Mouse (Mus musculus) gastrocnemius, adult 8-10 months (tissue): ENCODE results near the gene Knstrn. TPM values are rescaled to one million over a fixed set of nuclear protein-coding genes. Genes with fewer than 3 reads are reported as not detected.

ENCODE experiments used
- DNase-seq, 2 experiments: peaks; one replicate each; pipeline ENCODE4 v3.0.0; 2022; ENCODE audit warnings: low spot score in 2 of 2
- total RNA-seq, 4 experiments: library from RNA; stranded (reverse); gene quantifications; 2 replicates each; pipeline ENCODE4 v1.2.4; 2022

The Knstrn gene
- total RNA-seq, 4 experiments from 2014 or later = 0.10 to 0.54 (median 0.44) TPM

- peak; percentile 27 to 58 for DNase-seq
Observed at GRCm38 (mm10) chr2:118790551-118791525, 23.0 kb upstream of the Knstrn start.

- peak in 1 of 2 experiments; percentile 15 for DNase-seq
Observed at GRCm38 (mm10) chr2:118791591-118792258, 22.1 kb upstream of the Knstrn start.

GRCm38 (mm10) chr2:118792259-118792613 lies 21.6 kb upstream of the Knstrn start:
- DNase-seq = peak in 1 of 2 experiments; percentile 50

- DNase-seq = no peak
Observed at GRCm38 (mm10) chr2:118793636-118794035, 20.2 kb upstream of the Knstrn start.

GRCm38 (mm10) chr2:118802542-118803118 lies 11.2 kb upstream of the Knstrn start:
- DNase-seq = no peak

- DNase-seq = no peak
Observed at GRCm38 (mm10) chr2:118804474-118804873, 9.3 kb upstream of the Knstrn start.

GRCm38 (mm10) chr2:118805137-118805536 lies 8.7 kb upstream of the Knstrn start:
- no peak for DNase-seq

- no peak for DNase-seq
Observed at GRCm38 (mm10) chr2:118805756-118806155, 8.0 kb upstream of the Knstrn start.

GRCm38 (mm10) chr2:118806860-118807259 lies 6.9 kb upstream of the Knstrn start:
- DNase-seq = peak; percentile 29 to 66

- DNase-seq = no peak
Observed at GRCm38 (mm10) chr2:118810861-118811260, 2.9 kb upstream of the Knstrn start.

GRCm38 (mm10) chr2:118812724-118813123 lies 1.1 kb upstream of the Knstrn start:
- no peak for DNase-seq

- no peak for DNase-seq
Observed at GRCm38 (mm10) chr2:118822800-118823199, 9.0 kb downstream of the Knstrn start.

GRCm38 (mm10) chr2:118824396-118824795 lies 10.6 kb downstream of the Knstrn start:
- no peak for DNase-seq

- DNase-seq = no peak
Observed at GRCm38 (mm10) chr2:118829096-118829495, 15.3 kb downstream of the Knstrn start.

- DNase-seq = no peak
Observed at GRCm38 (mm10) chr2:118834061-118834460, 20.3 kb downstream of the Knstrn start.

- no peak for DNase-seq
Observed at GRCm38 (mm10) chr2:118835115-118835514, 21.3 kb downstream of the Knstrn start.

- no peak for DNase-seq
Observed at GRCm38 (mm10) chr2:118838330-118838729, 24.5 kb downstream of the Knstrn start.

GRCm38 (mm10) chr2:118841186-118841585 lies 27.4 kb downstream of the Knstrn start:
- no peak for DNase-seq

- DNase-seq = no peak
Observed at GRCm38 (mm10) chr2:118841774-118842173, 28.0 kb downstream of the Knstrn start.

GRCm38 (mm10) chr2:118844427-118844826 lies 30.6 kb downstream of the Knstrn start:
- DNase-seq = no peak

- DNase-seq = no peak
Observed at GRCm38 (mm10) chr2:118846246-118846645, 32.4 kb downstream of the Knstrn start.

GRCm38 (mm10) chr2:118851756-118852155 lies 38.0 kb downstream of the Knstrn start:
- DNase-seq = no peak
